Mouse (Mus musculus) brain, embryonic 14.5 days (tissue): ENCODE measurements around the gene Ralgds.

ENCODE experiments used
- CTCF ChIP-seq: fragments of 200-500 bp; IDR thresholded peaks from 2 replicates; pipeline ENCODE4 v1.5.1; 2012; ENCODE audit warnings: inconsistent platforms, mild to moderate bottlenecking, moderate library complexity, borderline replicate concordance; ENCODE audit not compliant: insufficient read depth, insufficient read length; ENCODE audit errors: extremely low read depth
- POLR2A ChIP-seq: fragments of 200-500 bp; IDR thresholded peaks from 2 replicates; pipeline ENCODE4 v1.6.1; 2012; ENCODE audit warnings: mild to moderate bottlenecking, inconsistent platforms, borderline replicate concordance; ENCODE audit not compliant: poor library complexity, insufficient read depth, insufficient read length, severe bottlenecking; ENCODE audit errors: extremely low read depth

GRCm38 (mm10) chr2:28592809-28593208 is 79.9 kb downstream of the Ralgds start:
- peak; percentile 88 for TF ChIP-seq CTCF
- TF ChIP-seq POLR2A, result no peak
